Mouse (Mus musculus): ENCODE measurements around the gene Morc3.

DNA sequence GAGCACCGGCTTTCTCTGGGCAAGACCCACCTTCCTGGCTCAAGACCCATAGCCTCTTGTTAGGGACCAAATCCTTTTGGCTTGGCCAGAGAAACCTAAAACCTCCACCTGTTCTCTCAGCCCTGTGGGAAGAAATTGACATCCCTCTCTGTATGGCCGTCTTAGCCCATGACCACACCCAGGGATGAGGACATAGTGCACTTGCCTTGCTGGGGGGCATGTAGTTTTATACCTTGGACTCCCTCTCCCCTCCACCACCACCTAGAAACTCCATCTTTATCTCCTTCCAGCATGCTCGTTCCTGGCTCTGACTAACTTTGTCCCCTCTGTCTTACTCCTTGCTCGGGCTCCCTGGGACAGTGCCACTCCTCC, 12.6 kb upstream of the Morc3 start:
- TF ChIP-seq POLR2A (IDR thresholded peaks at IDR 0.05; ENCODE audit: extremely low read depth, insufficient read depth, low read length) (no peak), CTCF (IDR thresholded peaks at IDR 0.05; ENCODE audit: extremely low read depth, insufficient read depth, low read length) (no peak)

All from cortical plate, adult 2 months (tissue).